Mouse (Mus musculus) myocyte (in vitro differentiated cells): ENCODE measurements around the gene Klrb1b. TPM values are rescaled to one million over a fixed set of nuclear protein-coding genes. Genes with fewer than 3 reads are reported as not detected.

Source experiments
- H3K27me3 ChIP-seq: one replicate; pipeline ENCODE4 v1.6.1; 2011; ENCODE audit not compliant: control insufficient read depth, insufficient read depth, insufficient read length
- H3K36me3 ChIP-seq: one replicate; pipeline ENCODE4 v1.6.1; 2011; ENCODE audit not compliant: control insufficient read depth, insufficient read depth
- H3K4me2 ChIP-seq: one replicate; pipeline ENCODE4 v1.6.1; 2011; ENCODE audit warnings: low read depth, control low read depth
- H3K4me3 ChIP-seq: one replicate; pipeline ENCODE4 v1.5.1; 2011; ENCODE audit warnings: mild to moderate bottlenecking, control low read depth, moderate library complexity
- H3K79me2 ChIP-seq: one replicate; pipeline ENCODE4 v1.6.1; 2011; ENCODE audit not compliant: control insufficient read depth, insufficient read depth
- H3ac ChIP-seq: one replicate; pipeline ENCODE4 v1.6.1; 2011; ENCODE audit not compliant: control insufficient read depth, insufficient read length
- E2F4 ChIP-seq: IDR thresholded peaks from one replicate; pipeline ENCODE4 v1.6.1; 2011; ENCODE audit warnings: mild to moderate bottlenecking, control low read depth, moderate library complexity; ENCODE audit not compliant: insufficient read depth
- MAX ChIP-seq: IDR thresholded peaks from one replicate; pipeline ENCODE4 v1.6.1; 2011; ENCODE audit warnings: low read depth, mild to moderate bottlenecking, control low read depth
- POLR2AphosphoS2 ChIP-seq: IDR thresholded peaks from one replicate; pipeline ENCODE4 v1.6.1; 2011; ENCODE audit warnings: low read depth, control low read depth; ENCODE audit not compliant: insufficient read length
- TCF3 ChIP-seq: IDR thresholded peaks from one replicate; pipeline ENCODE4 v1.6.1; 2011; ENCODE audit warnings: low read depth, control low read depth; ENCODE audit not compliant: insufficient read length
- polyA plus RNA-seq: library from polyadenylated mRNA; unstranded; fragments of >200 nt; fragmentation: generic; extraction: Trizol; gene quantifications from one replicate; pipeline ENCODE4 v1.2.1, GENCODE M21; 2012; ENCODE audit warnings: missing spikeins

The Klrb1b gene
- polyA plus RNA-seq, 1 experiment = not detected

- Histone ChIP-seq H3K4me2 (peak overlapping the region; percentile 74), H3ac (no peak overlapping the region), H3K79me2 (no peaks in the 10 kb centered on the region), H3K27me3 (no peaks in the 10 kb centered on the region), H3K36me3 (no peaks in the 10 kb centered on the region), H3K4me3 (peak overlapping the region; percentile 11)
- no peak for TF ChIP-seq POLR2AphosphoS2
- TF ChIP-seq TCF3 = no peak
- TF ChIP-seq E2F4 = peak; percentile 55
- TF ChIP-seq MAX = no peak
These were observed 62.2 kb downstream of the Klrb1b start for GRCm38 (mm10) chr6:128763736-128764523.

Other genes starting within 250 kb of the Klrb1b start
- gene A2ml1, start 244.7 kb downstream of the Klrb1b start, polyA plus RNA-seq = not detected
- 0.29 TPM for gene Klrb1a, start 202.8 kb downstream of the Klrb1b start, polyA plus RNA-seq
- gene Clec2h, start 163.9 kb downstream of the Klrb1b start, polyA plus RNA-seq = not detected
- not detected for gene Klrb1, start 103.3 kb downstream of the Klrb1b start, polyA plus RNA-seq
- not detected for gene Klrb1c, start 37.1 kb downstream of the Klrb1b start, polyA plus RNA-seq
- gene Gm44511, start within 50 bp of the Klrb1b start, polyA plus RNA-seq = not detected
- gene Clec2i, start 61.3 kb upstream of the Klrb1b start, polyA plus RNA-seq = not detected
- not detected for gene BC035044, start 64.8 kb upstream of the Klrb1b start, polyA plus RNA-seq
- gene Clec2g, start 108.0 kb upstream of the Klrb1b start, polyA plus RNA-seq = not detected
- not detected for gene Klrb1f, start 219.6 kb upstream of the Klrb1b start, polyA plus RNA-seq